23 mouse cellular contexts compared by ENCODE assay signal in the genomic region with DNA sequence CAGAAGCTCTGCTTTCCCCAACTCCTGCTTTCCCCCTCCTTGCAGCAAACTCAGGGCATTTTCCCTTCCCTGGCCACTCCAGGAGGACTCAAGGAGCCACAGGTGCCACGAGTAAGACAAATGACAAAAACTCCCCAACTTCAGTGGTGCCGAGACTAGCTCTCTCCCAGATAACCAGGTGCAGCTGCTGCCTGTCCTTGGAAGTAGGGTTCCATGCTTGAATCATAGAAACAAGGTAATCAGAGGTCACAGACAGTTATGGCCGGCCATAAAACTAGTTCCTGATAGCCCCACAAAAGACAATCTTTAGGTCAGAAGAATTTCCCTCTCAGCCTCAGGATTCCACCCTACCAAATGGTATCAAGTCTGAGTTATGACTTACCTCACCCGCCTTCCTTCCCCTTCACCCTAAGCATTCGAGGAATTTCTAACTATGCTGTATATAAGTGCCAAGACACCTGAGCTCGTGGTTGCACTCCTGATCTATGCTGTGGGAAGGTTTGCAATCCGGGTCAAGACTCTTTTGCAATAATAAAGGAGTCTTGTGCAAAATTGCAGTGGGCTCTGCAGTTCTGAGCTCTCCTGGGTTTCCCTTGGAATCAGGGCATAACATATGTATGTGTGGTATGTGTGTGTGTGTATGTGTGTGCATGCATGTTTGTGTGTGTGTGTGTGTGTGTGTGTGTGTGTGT.
A peak's percentile ranks its signal among the peaks of the same experiment; 100 is the strongest.
DNase-seq lines count a peak whose midpoint lies in the region; ATAC-seq and TF ChIP-seq lines count a peak whose summit lies in the region.
"Had no signal": no experiment of that assay in that cellular context is flagged by ENCODE, and none has a peak within 500 bp of the region (broad histone marks: within the 10 kb centered on the region; RNA-seq: fewer than 3 reads in every experiment).

No protein-coding gene starts in this region.

- no peaks in the 10 kb centered on the region for H3K27me3 ChIP-seq in heart, embryonic 10.5 days (ENCODE audit: insufficient read depth, poor library complexity, severe bottlenecking)
- H3K27me3 ChIP-seq in heart, embryonic 12.5 days (replicated peaks) = no peaks in the 10 kb centered on the region
- H3K27me3 ChIP-seq in lung, postnatal 0 days (replicated peaks; ENCODE audit: insufficient read depth, low read length) = no peaks in the 10 kb centered on the region
- no peaks in the 10 kb centered on the region for H3K27me3 ChIP-seq in intestine, embryonic 16.5 days (replicated peaks; ENCODE audit: control insufficient read depth, insufficient read depth, low read length)
- H3K27me3 ChIP-seq in stomach, embryonic 15.5 days (replicated peaks) = no peaks in the 10 kb centered on the region
- H3K27me3 ChIP-seq in thymus, adult 2 months (ENCODE audit: control insufficient read depth, insufficient read depth, low read length) = no peaks in the 10 kb centered on the region
- H3K27me3 ChIP-seq: CH12.LX; embryonic facial prominence, embryonic 15.5 days; heart, embryonic 15.5 days; hindbrain, embryonic 13.5 days; Patski had no signal

- peak; percentile 74 for TF ChIP-seq EP300 in lung, postnatal 0 days (IDR thresholded peaks at IDR 0.05)

- no peak for ATAC-seq in heart, embryonic 12.5 days (ENCODE audit: insufficient number of reproducible peaks, low FRiP score)
- peak; percentile 46 for ATAC-seq in lung, postnatal 0 days
- peak; percentile 70 for ATAC-seq in intestine, embryonic 16.5 days
- no peak for ATAC-seq in stomach, embryonic 15.5 days (ENCODE audit: insufficient read depth, low FRiP score, low read depth)
- no peak for ATAC-seq in CD4-positive, CD25-positive, alpha-beta regulatory T cell, adult 4 months
- ATAC-seq: activated CD4-positive, CD25-positive, alpha-beta regulatory T cell, adult 4 months; forebrain, embryonic 15.5 days; hindbrain, postnatal 0 days; Patski had no signal

- no peak overlapping the region for H3K4me3 ChIP-seq in heart, embryonic 10.5 days
- H3K4me3 ChIP-seq in heart, embryonic 12.5 days = no peak overlapping the region
- no peak overlapping the region for H3K4me3 ChIP-seq in lung, postnatal 0 days (ENCODE audit: low read depth, low read length)
- no peak overlapping the region for H3K4me3 ChIP-seq in lung, adult 2 months (replicated peaks; ENCODE audit: extremely low read depth, low read depth, low read length)
- no peak overlapping the region for H3K4me3 ChIP-seq in intestine, embryonic 16.5 days (ENCODE audit: low read length)
- no peak overlapping the region for H3K4me3 ChIP-seq in stomach, embryonic 15.5 days (replicated peaks)
- no peak overlapping the region for H3K4me3 ChIP-seq in thymus, adult 2 months (ENCODE audit: control insufficient read depth, insufficient read depth, low read length)
- H3K4me3 ChIP-seq: embryonic facial prominence, embryonic 15.5 days; forebrain, embryonic 10.5 days; forebrain, embryonic 15.5 days; heart, embryonic 15.5 days; hindbrain, embryonic 13.5 days had no signal

- no peaks in the 10 kb centered on the region for H3K9me3 ChIP-seq in heart, embryonic 10.5 days
- no peaks in the 10 kb centered on the region for H3K9me3 ChIP-seq in heart, embryonic 12.5 days (replicated peaks)
- H3K9me3 ChIP-seq in lung, postnatal 0 days (ENCODE audit: low read length) = no peaks in the 10 kb centered on the region
- H3K9me3 ChIP-seq in intestine, embryonic 16.5 days (ENCODE audit: control insufficient read depth, low read length) = no peaks in the 10 kb centered on the region
- no peaks in the 10 kb centered on the region for H3K9me3 ChIP-seq in stomach, embryonic 15.5 days
- H3K9me3 ChIP-seq: embryonic facial prominence, embryonic 15.5 days; forebrain, embryonic 10.5 days; forebrain, embryonic 15.5 days; heart, embryonic 15.5 days; hindbrain, embryonic 13.5 days had no signal

- H3K27ac ChIP-seq in heart, embryonic 10.5 days = no peak overlapping the region
- no peak overlapping the region for H3K27ac ChIP-seq in heart, embryonic 12.5 days (ENCODE audit: poor library complexity, severe bottlenecking)
- H3K27ac ChIP-seq in lung, postnatal 0 days (ENCODE audit: low read length) = peak overlapping the region; percentile 32; the same call in 1 of the 2 replicates
- H3K27ac ChIP-seq in intestine, embryonic 16.5 days (ENCODE audit: low read length) = no peak overlapping the region
- 0 out of 2 replicates have a peak overlapping the region, but pooled peaks have one; percentile 3 for H3K27ac ChIP-seq in stomach, embryonic 15.5 days
- H3K27ac ChIP-seq in thymus, adult 2 months (ENCODE audit: control insufficient read depth, insufficient read depth, low read length) = no peak overlapping the region
- H3K27ac ChIP-seq: embryonic facial prominence, embryonic 15.5 days; forebrain, embryonic 10.5 days; forebrain, embryonic 15.5 days; heart, embryonic 15.5 days; hindbrain, embryonic 13.5 days; hindbrain, postnatal 0 days had no signal

- WGBS in heart, embryonic 10.5 days = 64% methylated on average over 7 of the region's 7 CpGs
- WGBS in heart, embryonic 12.5 days = 56% methylated on average over 7 of the region's 7 CpGs
- WGBS in lung, postnatal 0 days = 38% methylated on average over 7 of the region's 7 CpGs
- 47% methylated on average over 7 of the region's 7 CpGs for WGBS in lung, adult 2 months
- WGBS in intestine, embryonic 16.5 days = 38% methylated on average over 7 of the region's 7 CpGs
- 50% methylated on average over 7 of the region's 7 CpGs for WGBS in stomach, embryonic 15.5 days
- 77% methylated on average over 7 of the region's 7 CpGs for WGBS in thymus, adult 2 months

- no peak for TF ChIP-seq CTCF in lung, postnatal 0 days (IDR thresholded peaks at IDR 0.05)
- TF ChIP-seq CTCF in lung, adult 2 months (IDR thresholded peaks at IDR 0.05; ENCODE audit: insufficient read depth, low read length) = no peak
- TF ChIP-seq CTCF in thymus, adult 2 months (IDR thresholded peaks at IDR 0.05; ENCODE audit: borderline replicate concordance, control insufficient read depth, extremely low read depth, insufficient read depth, low read length, poor library complexity) = no peak

- H3K36me3 ChIP-seq in heart, embryonic 10.5 days = no peaks in the 10 kb centered on the region
- H3K36me3 ChIP-seq in heart, embryonic 12.5 days = no peaks in the 10 kb centered on the region
- no peaks in the 10 kb centered on the region for H3K36me3 ChIP-seq in lung, postnatal 0 days (ENCODE audit: insufficient read depth, low read length)
- no peaks in the 10 kb centered on the region for H3K36me3 ChIP-seq in intestine, embryonic 16.5 days (ENCODE audit: control insufficient read depth, insufficient read depth, low read length)
- H3K36me3 ChIP-seq in stomach, embryonic 15.5 days = no peaks in the 10 kb centered on the region
- H3K36me3 ChIP-seq in thymus, adult 2 months (ENCODE audit: control insufficient read depth, insufficient read depth, low read length) = no peaks in the 10 kb centered on the region
- H3K36me3 ChIP-seq: embryonic facial prominence, embryonic 15.5 days; forebrain, embryonic 10.5 days; forebrain, embryonic 15.5 days; heart, embryonic 15.5 days; hindbrain, embryonic 13.5 days had no signal

- no peak overlapping the region for H3K4me2 ChIP-seq in heart, embryonic 12.5 days
- H3K4me2 ChIP-seq in lung, postnatal 0 days (replicated peaks; ENCODE audit: low read depth, low read length) = no peak overlapping the region
- no peak overlapping the region for H3K4me2 ChIP-seq in intestine, embryonic 16.5 days (ENCODE audit: low read depth, low read length)
- no peak overlapping the region for H3K4me2 ChIP-seq in stomach, embryonic 15.5 days
- H3K4me2 ChIP-seq: embryonic facial prominence, embryonic 15.5 days; forebrain, embryonic 15.5 days; heart, embryonic 15.5 days; hindbrain, embryonic 13.5 days had no signal

- peak; percentile 55 for DNase-seq in heart, embryonic 10.5 days (ENCODE audit: low spot score)
- DNase-seq in lung, postnatal 0 days (ENCODE audit: low spot score) = peak; percentile 81
- no peak for DNase-seq in lung, adult 2 months
- DNase-seq in thymus, adult 2 months = no peak
- DNase-seq: adrenal gland, postnatal 25 days; cerebellum, adult 2 months; cerebellum, postnatal 14 days; embryo, embryonic 11 days; gastrocnemius, postnatal 36 days; heart, postnatal 14 days had no signal

- no peak overlapping the region for H3K9ac ChIP-seq in heart, embryonic 12.5 days
- no peak overlapping the region for H3K9ac ChIP-seq in lung, postnatal 0 days (replicated peaks; ENCODE audit: low read depth)
- H3K9ac ChIP-seq in intestine, embryonic 16.5 days (ENCODE audit: low read depth, low read length) = no peak overlapping the region
- no peak overlapping the region for H3K9ac ChIP-seq in stomach, embryonic 15.5 days
- H3K9ac ChIP-seq: embryonic facial prominence, embryonic 15.5 days; forebrain, embryonic 15.5 days; heart, embryonic 15.5 days; hindbrain, embryonic 13.5 days had no signal

- peaks cover 17% of the 10 kb centered on the region for H3K4me1 ChIP-seq in heart, embryonic 10.5 days
- H3K4me1 ChIP-seq in heart, embryonic 12.5 days (replicated peaks) = peaks cover 10% of the 10 kb centered on the region
- H3K4me1 ChIP-seq in lung, postnatal 0 days (ENCODE audit: insufficient read depth, low read depth, low read length) = peaks cover 9% of the 10 kb centered on the region; the same call in 1 of the 2 replicates
- peaks cover 13% of the 10 kb centered on the region for H3K4me1 ChIP-seq in lung, adult 2 months (ENCODE audit: control insufficient read depth, insufficient read depth, low read length)
- H3K4me1 ChIP-seq in intestine, embryonic 16.5 days (ENCODE audit: control insufficient read depth, insufficient read depth, low read length) = peaks cover 8% of the 10 kb centered on the region; the same call in 1 of the 2 replicates
- H3K4me1 ChIP-seq in stomach, embryonic 15.5 days = peaks cover 17% of the 10 kb centered on the region
- no peaks in the 10 kb centered on the region for H3K4me1 ChIP-seq in thymus, adult 2 months (replicated peaks; ENCODE audit: control insufficient read depth, insufficient read depth, low read length)
- H3K4me1 ChIP-seq: forebrain, embryonic 15.5 days; heart, embryonic 15.5 days; hindbrain, embryonic 13.5 days had no signal

- no peak for TF ChIP-seq POLR2A in lung, adult 2 months (IDR thresholded peaks at IDR 0.05; ENCODE audit: borderline replicate concordance, extremely low read depth, low read depth, low read length)
- TF ChIP-seq POLR2A in thymus, adult 2 months (IDR thresholded peaks at IDR 0.05; ENCODE audit: control insufficient read depth, extremely low read depth, insufficient read depth, low read length, poor library complexity) = no peak

Comparison
In these comparisons a context has a peak if more than half of its experiments do, and no peak if none do; other contexts are left out.
1. DNase-seq: peak in heart, embryonic 10.5 days (single experiment) and lung, postnatal 0 days (single experiment); none in lung, adult 2 months (single experiment) and thymus, adult 2 months (single experiment).
2. H3K27ac ChIP-seq: peak in lung, postnatal 0 days (single experiment) and stomach, embryonic 15.5 days (single experiment); none in heart, embryonic 10.5 days (single experiment), heart, embryonic 12.5 days (single experiment), intestine, embryonic 16.5 days (single experiment) and thymus, adult 2 months (single experiment).
3. ATAC-seq: peak in lung, postnatal 0 days (single experiment) and intestine, embryonic 16.5 days (single experiment); none in heart, embryonic 12.5 days (single experiment), stomach, embryonic 15.5 days (single experiment) and CD4-positive, CD25-positive, alpha-beta regulatory T cell, adult 4 months (single experiment).